Mouse (Mus musculus): Measurements from ENCODE around the gene Ago1.
A peak's percentile ranks its signal among the peaks of the same experiment; 100 is the strongest.

The Ago1 gene

GRCm38 (mm10) chr4:126473031-126473430, 4.6 kb upstream of the Ago1 start:
- DNase-seq (ENCODE audit: low read depth, low spot score): peak; percentile 44

DNA sequence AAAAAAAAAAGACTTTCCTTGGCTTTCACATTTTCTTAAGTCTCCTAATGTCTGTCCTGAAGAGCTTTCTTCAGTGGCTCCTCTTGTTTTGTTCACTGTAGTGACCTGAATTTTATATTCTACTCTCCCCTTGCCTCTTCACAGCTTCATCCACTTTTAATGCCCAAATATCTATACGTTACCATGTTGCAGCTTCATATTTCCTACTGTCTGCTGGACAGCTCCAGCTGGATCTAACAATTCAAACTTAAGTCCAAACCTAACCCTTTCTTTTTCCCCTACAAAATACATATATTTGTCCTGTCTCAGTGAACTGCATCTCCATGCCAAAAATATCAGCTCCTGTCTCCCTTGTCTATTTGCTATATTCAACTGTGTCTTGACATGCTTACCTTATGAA, 951 bp upstream of the Ago1 start:
- DNase-seq (ENCODE audit: low read depth, low spot score): no peak

GRCm38 (mm10) chr4:126468925-126469324, 542 bp upstream of the Ago1 start:
- DNase-seq (ENCODE audit: low read depth, low spot score): no peak

GRCm38 (mm10) chr4:126467721-126468284, 580 bp downstream of the Ago1 start:
- DNase-seq (ENCODE audit: low read depth, low spot score): peak; percentile 97

- DNase-seq (ENCODE audit: low read depth, low spot score): peak; percentile 52
Measured at GRCm38 (mm10) chr4:126466251-126466750, 2.1 kb downstream of the Ago1 start.

- DNase-seq (ENCODE audit: low read depth, low spot score): peak; percentile 99
Measured at GRCm38 (mm10) chr4:126465843-126466242, 2.5 kb downstream of the Ago1 start.

- DNase-seq (ENCODE audit: low read depth, low spot score): peak; percentile 94
Measured at GRCm38 (mm10) chr4:126464892-126465235, 3.5 kb downstream of the Ago1 start.

GRCm38 (mm10) chr4:126464189-126464891, 4.0 kb downstream of the Ago1 start:
- DNase-seq (ENCODE audit: low read depth, low spot score): no peak

GRCm38 (mm10) chr4:126455441-126455840, 12.9 kb downstream of the Ago1 start:
- DNase-seq (ENCODE audit: low read depth, low spot score): peak; percentile 79

DNA sequence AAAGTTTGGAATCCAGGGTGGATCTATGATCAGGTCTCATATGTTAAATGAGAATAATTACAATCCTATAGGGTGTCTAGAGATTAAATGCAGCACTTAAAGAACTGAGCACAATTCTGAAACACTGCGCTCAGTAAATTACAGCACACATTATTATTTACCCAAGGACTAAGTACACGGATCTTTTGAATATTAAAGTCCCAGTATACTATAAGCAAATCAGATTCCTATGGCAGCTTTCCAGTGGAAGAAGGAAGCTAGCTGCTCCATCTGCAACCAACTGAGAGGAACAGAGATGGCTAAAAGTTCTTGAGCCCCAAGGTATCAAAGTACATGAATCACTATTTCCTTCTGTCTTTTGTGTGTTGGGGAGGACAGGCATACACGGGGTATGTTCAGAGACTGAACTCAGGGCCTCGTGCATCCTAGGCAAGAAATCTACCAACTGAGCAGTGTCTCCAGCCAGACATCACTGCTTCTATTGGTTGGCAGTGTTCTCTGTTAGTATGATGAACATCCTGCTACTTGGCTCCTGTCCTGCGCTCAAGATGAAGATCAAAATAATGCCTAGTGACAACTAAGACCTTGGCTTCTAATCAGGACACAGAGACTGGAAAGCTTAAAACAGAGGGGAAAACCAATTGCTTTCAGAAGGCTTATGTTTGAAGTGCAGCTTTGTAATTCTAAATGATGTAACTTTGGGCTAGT, 13.7 kb downstream of the Ago1 start:
- no peak for DNase-seq (ENCODE audit: low read depth, low spot score)

DNA sequence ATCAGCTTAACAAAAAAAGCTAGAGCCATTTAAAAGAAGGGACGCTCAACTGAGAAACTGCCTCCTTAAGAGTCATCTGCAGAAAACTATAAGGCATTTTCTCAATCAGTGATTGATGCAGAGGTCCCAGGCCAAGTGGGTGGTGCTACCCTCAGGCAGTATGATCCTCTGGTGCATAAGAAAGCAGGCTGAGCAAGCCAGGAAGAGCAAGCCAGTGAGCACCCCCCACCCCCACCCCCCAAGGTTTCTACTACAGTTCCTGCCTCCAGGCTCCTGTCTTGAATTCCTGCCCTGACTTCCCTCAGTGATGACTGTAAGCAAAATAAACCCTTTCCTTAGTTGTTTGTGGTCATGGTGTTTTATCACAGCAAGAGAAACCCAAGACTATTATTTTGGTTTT, 18.1 kb downstream of the Ago1 start:
- DNase-seq (ENCODE audit: low read depth, low spot score): peak; percentile 62

DNA sequence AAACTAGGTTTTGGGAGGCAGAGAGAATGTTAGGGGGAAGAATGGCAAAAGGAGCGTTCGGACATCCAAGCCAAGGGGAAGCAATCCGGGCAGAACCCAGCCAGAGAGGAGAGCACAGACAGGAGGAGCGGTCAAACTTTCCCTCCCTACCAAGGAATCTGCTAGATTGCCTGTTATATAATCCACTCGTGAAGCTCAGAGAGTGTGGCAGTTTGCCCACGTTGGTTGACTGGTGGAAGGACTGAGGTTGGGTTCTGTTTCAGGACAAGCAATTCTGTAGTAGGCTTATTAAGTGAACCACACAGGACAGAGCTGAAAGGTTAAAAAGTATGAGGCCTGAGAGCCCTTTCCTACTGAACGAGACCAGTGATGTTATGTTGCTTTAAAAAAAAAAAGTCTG, 21.3 kb downstream of the Ago1 start:
- DNase-seq (ENCODE audit: low read depth, low spot score): no peak

GRCm38 (mm10) chr4:126444528-126444927, 23.9 kb downstream of the Ago1 start:
- no peak for DNase-seq (ENCODE audit: low read depth, low spot score)

DNA sequence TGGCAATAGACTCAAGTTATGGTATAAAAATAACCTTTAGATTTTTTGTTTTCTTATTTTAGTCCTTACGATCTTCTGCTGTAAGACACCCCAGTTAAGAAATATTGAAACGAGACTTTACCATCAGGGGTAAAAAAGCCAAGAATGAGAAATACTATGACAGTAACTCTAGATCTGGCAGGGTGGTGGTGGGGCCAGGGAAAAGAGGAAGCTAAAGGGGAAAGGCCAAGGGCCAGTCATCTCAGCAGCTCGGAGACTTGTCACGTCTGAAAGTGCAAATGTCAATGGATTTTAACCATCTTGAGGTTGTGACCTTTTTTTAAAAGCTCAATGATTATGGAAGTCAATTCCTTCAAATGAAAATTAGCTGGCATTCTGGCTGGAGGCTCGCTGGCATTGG, 30.1 kb downstream of the Ago1 start:
- DNase-seq (ENCODE audit: low read depth, low spot score): no peak

GRCm38 (mm10) chr4:126436268-126436667, 32.1 kb downstream of the Ago1 start:
- no peak for DNase-seq (ENCODE audit: low read depth, low spot score)

DNA sequence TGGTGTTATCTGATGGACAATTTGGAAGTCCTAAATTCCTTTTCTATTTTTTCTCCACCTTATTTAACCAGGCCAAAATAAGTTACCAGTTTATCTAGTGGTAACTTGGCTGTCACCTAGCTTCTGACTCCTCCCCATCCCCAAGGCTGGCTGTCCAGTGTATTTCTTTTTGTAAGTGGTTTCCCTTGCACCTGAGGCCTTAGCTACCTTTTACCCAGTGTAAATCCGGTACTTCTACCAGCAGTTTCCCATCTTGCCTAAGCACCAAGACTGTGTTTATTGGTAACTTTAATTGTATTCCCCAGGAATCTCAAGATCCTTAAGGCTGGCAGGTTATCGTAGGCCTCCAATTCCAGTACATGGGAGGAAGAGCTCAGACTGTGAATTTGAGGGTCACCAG, 34.3 kb downstream of the Ago1 start:
- no peak for DNase-seq (ENCODE audit: low read depth, low spot score)

DNA sequence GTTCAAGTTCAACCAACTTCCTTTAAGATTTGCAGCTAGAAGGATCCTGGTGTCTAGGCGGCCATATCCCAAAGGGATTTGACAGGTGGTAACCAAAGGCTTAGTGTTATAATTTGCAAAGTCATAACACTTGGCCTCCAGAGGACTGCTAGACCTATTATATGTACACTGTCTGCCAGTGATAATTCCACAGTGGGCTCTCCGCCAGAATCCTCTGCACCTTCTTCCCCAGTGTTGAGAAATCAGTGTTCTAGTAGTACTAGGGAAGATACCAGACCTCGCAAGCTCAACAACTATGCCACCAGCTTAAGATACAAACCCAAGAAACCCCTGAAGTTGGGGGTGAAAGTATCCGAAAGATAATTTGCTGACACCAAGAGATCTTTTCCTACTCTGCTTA, 35.2 kb downstream of the Ago1 start:
- DNase-seq (ENCODE audit: low read depth, low spot score): no peak

DNA sequence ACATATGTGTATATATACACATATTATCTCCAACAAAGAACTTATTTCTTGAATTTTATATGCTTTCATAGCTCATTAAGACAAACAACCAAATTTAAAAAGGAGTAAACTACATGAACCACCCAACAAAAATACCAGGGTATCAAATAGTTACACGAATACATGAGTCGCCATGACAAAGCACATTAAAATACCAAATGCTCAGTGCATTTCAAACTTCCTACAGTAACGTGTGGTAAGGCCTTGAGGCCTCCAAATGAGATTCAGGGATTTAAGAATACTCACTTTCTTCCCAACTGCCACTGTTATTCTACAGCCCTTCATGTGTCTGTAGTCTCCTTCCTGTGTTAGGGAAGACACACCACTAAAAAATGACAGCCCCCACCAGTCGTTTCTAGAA, 36.6 kb downstream of the Ago1 start:
- DNase-seq (ENCODE audit: low read depth, low spot score): no peak

DNA sequence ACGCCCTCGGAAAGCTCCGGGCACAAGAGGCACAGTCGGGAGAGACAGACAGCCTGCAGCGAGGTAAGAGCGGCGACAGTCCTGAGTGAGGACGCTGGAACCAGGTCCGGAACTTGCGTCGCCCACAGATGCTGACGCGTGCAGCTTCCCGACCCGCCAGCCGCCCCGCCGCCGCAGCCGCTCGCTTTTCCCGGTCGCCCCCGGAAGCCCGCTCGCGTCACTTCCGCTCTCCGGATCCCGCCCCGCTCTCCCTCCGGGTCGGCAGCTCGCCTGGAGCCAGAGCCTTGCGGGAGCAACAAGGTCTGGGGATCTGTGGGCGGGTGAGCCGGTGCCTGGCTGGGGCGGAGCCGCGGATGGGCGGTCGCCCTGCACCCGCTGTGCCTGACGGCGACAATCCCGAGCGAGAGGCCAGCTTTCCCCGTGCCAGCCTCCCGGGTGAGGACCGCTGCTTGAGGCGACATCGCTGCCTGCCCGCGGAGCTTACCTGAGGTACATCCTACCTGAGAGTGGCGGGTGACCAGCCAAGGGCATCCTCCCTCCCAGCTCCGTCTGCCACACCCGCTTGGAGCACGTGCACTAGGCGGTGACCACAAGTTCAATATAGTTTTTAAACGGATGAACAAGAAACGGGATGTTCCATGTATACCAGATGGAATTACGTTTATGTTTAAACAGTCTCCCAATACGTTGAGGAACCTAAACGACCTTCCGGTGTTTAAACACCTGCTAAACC, 38.9 kb downstream of the Ago1 start, which contains the start of gene Ago3:
Gene Ago3, minus strand, starts transcription at position 210 of the 733 bp plus-strand sequence.
- DNase-seq (ENCODE audit: low read depth, low spot score): peak; percentile 91

DNA sequence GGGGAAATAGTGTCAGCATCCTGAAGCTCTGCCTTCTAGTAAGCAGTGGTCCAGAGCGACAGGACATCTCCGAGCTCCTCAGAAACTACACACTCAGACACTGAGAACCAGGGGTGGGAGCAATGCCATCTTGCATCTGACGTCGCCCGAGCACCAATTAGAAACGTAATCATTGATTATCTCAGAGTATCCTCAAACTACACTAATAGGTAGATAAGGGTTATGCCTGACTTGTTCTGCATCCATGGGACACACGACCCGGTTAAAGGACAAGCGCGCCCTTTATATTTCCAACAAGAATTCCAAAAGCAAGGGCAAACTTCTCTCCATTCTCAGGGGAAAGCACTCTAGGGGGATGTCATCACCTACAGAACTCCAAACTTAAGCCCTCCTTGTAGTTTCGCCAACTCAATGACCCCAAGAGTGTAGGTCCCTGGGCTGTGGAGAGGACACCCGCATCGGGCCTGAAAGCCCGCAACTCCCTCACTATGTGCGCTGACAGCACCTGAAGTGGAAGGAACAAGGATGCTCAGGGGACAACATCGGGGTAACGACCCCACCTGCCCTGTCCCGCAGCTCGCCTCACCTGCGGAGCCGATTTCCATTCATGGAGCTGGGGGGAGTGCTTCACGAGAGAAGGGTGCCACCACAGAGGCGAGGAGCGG, 39.6 kb downstream of the Ago1 start:
- no peak for DNase-seq (ENCODE audit: low read depth, low spot score)

DNA sequence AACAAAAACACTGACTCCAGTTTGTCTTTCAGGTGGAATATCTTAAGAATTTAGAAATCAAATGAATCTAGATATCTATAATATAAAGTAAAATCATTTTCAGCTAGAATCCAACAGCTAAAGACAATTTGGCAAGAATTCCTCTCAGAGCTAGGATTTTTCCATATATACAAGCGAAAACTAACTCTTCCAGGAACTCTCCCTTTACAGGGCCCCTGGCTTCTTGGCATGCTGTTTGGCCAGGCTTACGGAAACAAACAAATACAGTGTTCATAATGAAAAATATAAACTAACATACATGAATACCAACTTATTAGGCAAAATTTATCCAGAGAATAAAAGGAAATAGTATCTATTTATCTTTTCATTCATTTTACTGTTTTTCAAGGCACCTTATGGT, 44.5 kb downstream of the Ago1 start:
- no peak for DNase-seq (ENCODE audit: low read depth, low spot score)

DNA sequence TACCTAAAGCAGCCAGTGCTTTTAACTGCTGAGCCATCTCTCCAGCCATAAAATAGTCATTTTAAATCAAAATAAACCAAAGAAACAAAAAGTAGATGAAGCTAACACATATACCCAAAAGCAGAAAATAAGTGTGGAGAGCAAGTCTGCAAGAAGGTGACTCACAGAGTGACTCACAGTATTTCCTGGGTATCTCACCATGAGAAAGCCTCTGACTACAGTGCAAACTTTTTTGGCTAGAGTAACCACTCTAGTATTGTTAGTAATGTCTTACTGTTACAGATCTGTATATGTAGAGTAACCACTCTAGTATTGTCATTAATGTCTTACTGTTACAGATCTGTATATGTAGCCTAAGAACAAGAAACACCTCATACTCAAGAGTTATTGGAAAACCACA, 52.7 kb downstream of the Ago1 start:
- DNase-seq (ENCODE audit: low read depth, low spot score): no peak
